ENCODE assay signal across 24 mouse cellular contexts in the genomic region with DNA sequence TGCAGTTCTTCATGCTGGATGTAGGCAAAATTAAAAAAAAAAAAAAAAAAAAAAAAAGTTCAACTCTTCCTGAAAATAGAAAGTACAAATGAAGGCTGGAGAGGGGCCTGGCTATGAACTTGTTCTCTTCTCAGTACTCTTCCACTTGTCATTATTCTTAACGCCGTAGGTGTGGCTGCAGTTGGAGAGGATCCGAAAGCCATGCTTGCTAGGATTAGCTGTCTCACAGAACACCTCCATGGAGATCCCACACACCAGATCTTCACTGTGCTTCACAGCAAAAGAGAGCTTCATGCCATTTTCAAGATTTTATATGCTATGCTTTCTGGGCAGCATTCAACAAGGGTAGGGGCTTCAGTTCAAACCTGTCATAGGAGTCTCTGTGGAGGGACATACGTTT. TPM values are rescaled to one million over a fixed set of nuclear protein-coding genes. Genes with fewer than 3 reads are reported as not detected.
"Had no signal": no experiment of that assay in that cellular context is flagged by ENCODE, and none has a peak within 500 bp of the region (broad histone marks: within the 10 kb centered on the region; RNA-seq: fewer than 3 reads in every experiment).

No protein-coding gene starts in this region.

- H3K4me3 ChIP-seq: limb, embryonic 10.5 days; limb, embryonic 13.5 days; liver, embryonic 12.5 days; liver, embryonic 15.5 days; lung, embryonic 15.5 days; megakaryocyte, embryonic 14.5 days; midbrain, embryonic 10.5 days; midbrain, embryonic 13.5 days; myocyte; neural tube, embryonic 13.5 days had no signal

- H3K27ac ChIP-seq: kidney, postnatal 0 days; limb, embryonic 10.5 days; limb, embryonic 13.5 days; liver, embryonic 12.5 days; liver, embryonic 15.5 days; lung, embryonic 15.5 days; midbrain, embryonic 10.5 days; midbrain, embryonic 13.5 days; neural tube, embryonic 13.5 days had no signal

- H3K4me1 ChIP-seq: limb, embryonic 10.5 days; limb, embryonic 13.5 days; liver, embryonic 12.5 days; liver, embryonic 15.5 days; lung, embryonic 15.5 days; megakaryocyte, embryonic 14.5 days; midbrain, embryonic 10.5 days; midbrain, embryonic 13.5 days; neural tube, embryonic 13.5 days had no signal

- DNase-seq: kidney, adult 2 months; kidney, postnatal 25 days; liver; lung, adult 18-20 months; lung, postnatal 10 days; lung, postnatal 36 days; retina, postnatal 1 day; right cerebral cortex, postnatal 25 days; thymus, adult 2 months; thymus, postnatal 14 days; thymus, postnatal 4 days had no signal

RNA-seq across cellular contexts. Expression of a gene that starts 14.8 kb away (rescaled TPM):
- polyA plus RNA-seq: kidney, adult 2 months; myocyte; small intestine, adult 2 months; spleen, adult 2 months; thymus, adult 2 months had no signal
